Mouse (Mus musculus) layer of hippocampus, adult 2 months (tissue): Measurements from ENCODE around the gene Map3k20. TPM values are rescaled to one million over a fixed set of nuclear protein-coding genes. Genes with fewer than 3 reads are reported as not detected.
A peak's percentile ranks its signal among the peaks of the same experiment; 100 is the strongest.

Source experiments
- DNase-seq, 2 experiments: peaks; one replicate each; pipeline ENCODE4 v3.0.0; 2022; ENCODE audit warnings: low spot score in 2 of 2
- H3K27ac ChIP-seq: fragments of 200-600 bp; 2 replicates; pipeline ENCODE4 v1.8.1; 2022
- H3K4me3 ChIP-seq: fragments of 200-600 bp; 2 replicates; pipeline ENCODE4 v1.8.1; 2022; ENCODE audit warnings: mild to moderate bottlenecking
- CTCF ChIP-seq: fragments of 200-600 bp; conservative IDR thresholded peaks from 2 replicates; pipeline ENCODE4 v1.8.1; 2022; ENCODE audit warnings: antibody characterized with exemption, mild to moderate bottlenecking, moderate library complexity
- total RNA-seq, 2 experiments: library from RNA; stranded (reverse); gene quantifications; 2 replicates each; pipeline ENCODE4 v1.2.3; 2021

Gene Map3k20
- total RNA-seq, 2 experiments from 2014 or later: 9.0 to 13.9 TPM

DNA sequence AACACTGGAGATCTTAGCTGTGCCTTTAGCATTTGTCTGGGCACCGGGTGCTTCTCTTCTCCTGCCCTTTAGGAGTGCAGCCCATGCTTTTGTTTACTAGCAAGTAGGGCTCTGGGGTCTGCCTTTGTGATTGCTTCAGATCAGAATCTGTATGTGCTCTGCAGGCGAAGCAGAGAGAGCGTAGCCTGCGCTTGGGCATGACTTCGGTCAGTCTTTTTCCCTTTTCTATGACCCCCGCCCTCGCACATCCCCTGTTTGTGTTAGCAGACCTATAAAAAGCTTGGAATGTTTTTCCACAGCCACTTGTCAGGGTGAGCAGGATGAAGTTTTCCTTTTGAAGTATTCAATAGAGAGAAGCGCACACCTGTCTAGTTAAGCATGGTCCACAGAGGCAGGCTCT is 26.0 kb downstream of the Map3k20 start:
- Histone ChIP-seq H3K27ac (no peak overlapping the region), H3K4me3 (no peak overlapping the region)
- no peak for DNase-seq
- no peak for TF ChIP-seq CTCF

DNA sequence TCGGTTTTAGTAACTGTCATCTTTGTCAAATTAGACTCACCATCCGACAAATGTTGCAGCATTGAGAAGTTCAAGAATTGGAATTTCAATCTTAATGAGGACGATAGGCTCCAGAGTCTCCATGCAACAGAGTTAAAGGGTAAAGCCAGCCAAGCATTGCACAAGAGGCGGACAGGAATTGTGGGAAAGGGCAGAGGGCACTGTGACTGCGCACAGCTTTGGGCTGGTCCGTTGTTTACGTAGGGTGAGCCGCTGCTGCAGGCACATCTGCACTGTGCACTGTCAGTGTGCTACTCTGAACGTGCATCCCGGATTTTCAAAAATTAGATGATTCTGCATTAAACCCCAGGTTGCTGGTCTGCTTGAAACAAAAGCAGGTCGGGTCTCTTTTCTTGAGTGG is 27.9 kb downstream of the Map3k20 start:
- no peak overlapping the region for H3K27ac ChIP-seq
- DNase-seq: no peak
- TF ChIP-seq CTCF: no peak
- H3K4me3 ChIP-seq: no peak overlapping the region

DNA sequence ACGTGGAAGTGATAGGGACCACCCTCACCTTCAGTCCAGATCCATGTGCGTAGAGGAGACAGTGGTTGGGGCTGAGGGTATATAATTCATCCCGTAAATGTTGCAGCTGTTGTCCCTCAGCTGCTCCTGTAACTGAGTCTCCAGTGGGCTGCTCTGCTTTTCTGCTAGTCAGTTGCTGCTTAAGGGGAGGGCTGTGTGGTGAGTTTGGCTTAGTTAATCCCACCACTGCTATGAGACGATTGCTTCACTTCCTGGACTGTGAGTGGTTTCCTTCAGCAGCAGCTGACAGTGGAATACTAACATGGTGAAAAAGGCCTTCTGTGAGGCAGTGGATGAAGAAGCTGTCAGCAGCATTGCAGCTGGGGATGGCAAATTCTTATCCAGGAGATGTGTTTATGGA is 33.0 kb downstream of the Map3k20 start:
- DNase-seq: no peak
- Histone ChIP-seq H3K4me3 (no peak overlapping the region), H3K27ac (no peak overlapping the region)
- TF ChIP-seq CTCF: no peak

DNA sequence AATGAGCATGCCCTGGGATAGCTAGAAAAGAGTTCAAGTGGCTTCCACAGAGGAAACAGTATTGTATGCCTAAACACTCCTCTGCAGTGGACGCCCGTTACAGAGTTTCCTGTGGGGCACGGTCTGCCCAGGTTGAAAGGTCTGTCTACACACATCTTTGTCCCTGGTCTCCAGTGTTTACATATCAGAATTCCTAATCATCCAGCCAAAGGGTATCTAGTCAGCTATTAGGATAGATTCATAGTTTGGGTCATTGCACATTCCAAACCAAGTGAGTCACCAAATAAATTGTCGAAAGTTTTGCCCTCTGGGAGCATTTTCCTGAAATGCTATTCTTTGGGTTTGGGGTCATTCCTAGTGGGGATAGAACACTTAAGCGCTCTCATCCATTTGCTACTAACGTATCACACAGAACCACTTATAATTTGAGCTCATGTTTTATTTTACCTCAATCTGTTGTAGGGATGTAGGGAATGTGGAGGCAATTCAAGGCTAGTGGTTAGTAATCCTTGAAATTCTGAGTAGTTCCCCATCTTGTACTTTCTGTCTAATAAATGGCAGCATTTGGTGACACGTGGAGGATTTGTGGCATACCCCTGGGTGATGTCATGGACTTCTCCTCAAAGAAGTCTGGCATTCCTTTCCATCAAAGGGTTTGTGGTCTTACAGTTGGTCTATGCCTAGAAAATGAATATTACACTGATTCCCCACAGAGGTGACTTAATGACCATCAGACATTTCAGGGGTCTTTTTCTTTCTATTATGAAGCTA is 33.8 kb downstream of the Map3k20 start:
- no peak overlapping the region for H3K27ac ChIP-seq
- H3K4me3 ChIP-seq: no peak overlapping the region
- no peak for TF ChIP-seq CTCF
- DNase-seq: no peak

DNA sequence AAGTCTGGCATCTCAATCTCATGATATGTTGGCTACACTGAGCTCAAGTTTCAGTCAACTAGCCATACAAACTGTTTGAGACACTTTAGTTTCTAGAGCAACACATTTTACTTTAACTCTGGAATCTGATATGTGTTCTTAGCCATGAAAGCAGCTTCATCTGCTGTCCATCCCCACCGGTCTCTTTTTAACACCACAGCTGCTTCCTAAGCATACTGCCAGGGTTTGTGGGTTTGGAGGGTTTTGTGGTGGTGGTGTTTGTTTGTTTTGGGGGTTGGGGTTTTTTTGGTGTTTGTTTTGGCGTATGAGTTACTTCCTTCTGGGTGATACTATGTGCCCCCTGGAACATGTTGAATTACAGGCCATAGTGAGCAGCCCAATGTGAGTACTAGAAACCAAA is 35.2 kb downstream of the Map3k20 start:
- no peak overlapping the region for H3K27ac ChIP-seq
- no peak for DNase-seq
- H3K4me3 ChIP-seq: no peak overlapping the region
- no peak for TF ChIP-seq CTCF

DNA sequence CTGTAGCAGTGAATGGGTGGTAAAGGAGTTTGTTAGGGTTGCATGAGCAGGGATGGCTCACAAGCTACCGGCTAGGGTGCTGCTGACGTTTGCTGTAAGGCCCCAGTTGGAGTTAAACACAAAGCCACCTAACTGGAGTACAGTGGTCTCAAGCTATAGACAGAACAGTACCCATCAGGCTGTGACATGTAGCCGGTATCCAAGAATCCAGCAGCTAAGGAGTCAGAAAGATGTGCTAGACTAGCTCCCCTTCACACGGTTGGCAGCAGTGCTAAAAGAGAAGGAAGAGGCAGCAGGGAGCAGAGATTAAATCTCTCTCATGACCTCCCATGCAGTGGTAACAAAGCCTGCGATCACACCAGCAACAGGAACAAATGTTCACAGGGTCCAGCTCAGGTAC is 36.2 kb downstream of the Map3k20 start:
- no peak for DNase-seq
- Histone ChIP-seq H3K27ac (no peak overlapping the region), H3K4me3 (no peak overlapping the region)
- TF ChIP-seq CTCF: no peak

DNA sequence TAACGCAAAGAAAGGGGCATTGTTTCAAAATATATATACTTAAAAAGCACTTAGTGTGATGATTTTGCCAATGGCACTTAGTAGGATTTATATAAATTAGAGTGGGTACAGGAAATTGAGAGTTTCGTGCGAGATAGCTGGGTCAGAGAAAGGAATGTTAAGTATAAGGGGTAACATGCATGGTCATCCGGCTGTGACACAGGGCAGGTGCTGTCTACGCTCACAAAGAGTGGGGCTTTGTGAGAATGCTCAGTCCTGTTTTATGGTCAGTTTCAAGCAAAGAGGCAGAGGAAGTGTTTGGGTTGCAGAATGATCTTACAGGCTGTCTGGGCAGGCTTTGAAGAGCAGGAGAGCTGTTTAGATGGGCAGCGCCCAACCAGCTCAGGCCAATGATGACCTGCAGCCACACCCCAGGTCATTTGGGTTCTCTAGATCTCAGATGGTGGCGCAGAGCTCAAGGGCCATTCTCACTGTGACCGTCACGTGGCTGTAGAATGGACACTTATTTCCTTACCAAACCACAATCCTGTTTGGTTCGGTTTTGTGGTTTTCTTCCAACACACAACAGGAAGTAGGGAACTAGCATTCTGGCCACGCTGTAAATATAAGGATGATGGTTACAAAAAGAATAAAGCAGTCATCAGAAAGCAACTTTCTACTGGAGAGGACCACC is 37.4 kb downstream of the Map3k20 start:
- no peak for DNase-seq
- Histone ChIP-seq H3K4me3 (no peak overlapping the region), H3K27ac (no peak overlapping the region)
- TF ChIP-seq CTCF: no peak

DNA sequence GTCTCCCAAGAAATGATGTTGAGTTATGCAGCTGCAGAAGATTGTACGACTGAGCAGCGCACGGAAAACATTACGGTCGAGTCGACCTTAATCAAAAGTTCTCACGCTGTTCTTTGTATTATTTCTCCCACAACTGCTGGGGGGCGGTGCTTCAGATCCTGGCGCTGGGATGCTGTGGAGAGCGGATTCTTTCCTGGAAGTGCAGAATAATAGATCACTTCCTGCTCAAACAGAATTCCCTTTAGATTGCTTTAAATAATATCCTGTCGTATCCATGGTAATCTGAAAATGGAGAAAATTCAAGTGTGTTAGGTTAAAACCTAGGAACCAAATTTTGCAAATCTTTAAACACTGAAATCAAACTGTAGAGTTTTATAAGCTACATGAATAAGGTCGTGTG is 39.0 kb downstream of the Map3k20 start:
- TF ChIP-seq CTCF: no peak
- Histone ChIP-seq H3K4me3 (peak overlapping the region; percentile 2; the same call in 1 of the 2 replicates), H3K27ac (no peak overlapping the region)
- DNase-seq: no peak

DNA sequence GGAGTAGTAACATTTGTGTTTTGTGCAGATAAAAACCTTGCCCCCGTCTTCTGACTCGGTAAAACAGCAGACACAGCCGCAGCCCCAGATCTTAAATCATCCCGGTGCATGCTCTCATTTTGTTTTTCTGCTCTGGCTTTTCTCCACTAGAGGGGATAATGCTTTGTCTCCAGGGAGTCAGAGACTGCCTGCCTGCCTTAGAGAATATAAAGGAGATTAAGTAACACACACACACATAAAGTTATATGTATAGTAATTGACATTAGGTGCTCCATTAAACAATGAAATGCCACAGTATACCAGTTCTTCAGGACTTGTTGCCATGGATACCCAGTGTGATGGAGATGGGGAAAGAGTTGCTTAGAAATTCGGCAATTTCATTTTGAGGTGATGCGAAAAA is 41.1 kb downstream of the Map3k20 start:
- peak overlapping the region; percentile 38; the same call in 1 of the 2 replicates for H3K4me3 ChIP-seq
- H3K27ac ChIP-seq: peak overlapping the region; percentile 36
- peak; percentile 5 to 24 for DNase-seq
- peak; percentile 69 for TF ChIP-seq CTCF

DNA sequence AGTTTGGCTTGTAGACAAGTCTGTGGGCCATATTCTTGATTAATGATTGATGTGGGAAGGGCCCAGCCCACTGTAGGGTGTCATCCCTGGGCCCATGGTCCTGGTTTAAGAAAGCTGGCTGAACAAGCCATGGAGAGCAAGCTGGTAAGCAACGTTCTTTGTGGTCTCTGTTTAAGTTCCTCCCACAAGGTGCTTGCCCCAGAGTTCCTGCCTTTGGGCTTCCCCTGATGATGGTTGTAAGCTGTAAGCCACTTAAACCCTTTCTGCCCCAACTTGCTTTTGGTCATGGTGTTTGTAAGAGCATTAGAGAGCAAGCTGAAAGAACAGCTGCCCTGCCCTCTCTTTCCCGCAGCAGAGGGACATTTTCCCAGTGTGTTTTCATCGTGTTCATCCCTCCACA is 43.0 kb downstream of the Map3k20 start:
- no peak for DNase-seq
- Histone ChIP-seq H3K27ac (no peak overlapping the region), H3K4me3 (no peak overlapping the region)
- no peak for TF ChIP-seq CTCF

DNA sequence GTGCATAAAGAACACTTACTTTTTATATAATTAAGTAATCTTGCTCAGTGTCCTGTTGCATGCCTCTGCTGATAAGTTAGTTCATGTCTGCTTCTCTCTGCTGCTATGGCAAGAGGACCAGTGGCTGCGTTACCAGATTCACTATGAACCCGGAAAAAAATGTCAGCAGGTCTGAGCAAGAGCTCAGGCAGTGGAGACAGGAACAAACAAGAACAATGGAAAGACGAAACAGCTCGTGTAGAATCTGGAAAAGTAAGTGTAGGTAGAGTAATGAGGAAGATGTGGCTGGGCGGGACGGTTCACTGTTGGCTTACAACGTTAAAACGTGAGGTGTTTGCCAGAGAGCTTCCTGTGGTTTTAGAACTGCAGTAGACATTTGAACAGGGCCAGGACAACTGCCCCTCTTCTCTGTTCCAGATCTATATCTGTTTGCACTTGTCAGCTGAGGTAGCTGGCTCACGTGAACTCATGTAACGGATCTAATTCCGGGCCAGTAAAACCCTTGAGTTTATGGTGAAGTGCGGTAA is 45.6 kb downstream of the Map3k20 start:
- Histone ChIP-seq H3K4me3 (no peak overlapping the region), H3K27ac (no peak overlapping the region)
- TF ChIP-seq CTCF: no peak
- no peak for DNase-seq

DNA sequence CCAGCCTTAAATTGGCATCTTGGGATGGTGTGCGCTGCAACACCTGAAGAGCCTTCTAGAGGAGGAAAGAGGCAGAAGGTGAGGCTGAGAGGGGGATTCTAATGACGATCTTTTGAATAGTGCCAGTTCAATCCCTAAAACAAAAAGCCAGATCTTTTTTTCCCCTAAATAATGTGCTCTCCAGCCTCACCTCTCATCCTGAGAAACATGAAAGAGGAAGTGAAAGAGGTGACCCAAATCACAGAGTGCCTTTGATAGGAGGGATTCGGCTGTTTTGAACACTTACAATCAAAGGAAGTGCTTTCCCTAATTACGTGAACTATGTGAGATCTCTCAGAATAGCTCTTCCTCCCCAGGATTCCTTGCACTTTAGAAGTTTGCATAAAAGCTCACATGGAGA is 46.6 kb downstream of the Map3k20 start:
- no peak for TF ChIP-seq CTCF
- no peak overlapping the region for H3K27ac ChIP-seq
- no peak overlapping the region for H3K4me3 ChIP-seq
- DNase-seq: no peak

DNA sequence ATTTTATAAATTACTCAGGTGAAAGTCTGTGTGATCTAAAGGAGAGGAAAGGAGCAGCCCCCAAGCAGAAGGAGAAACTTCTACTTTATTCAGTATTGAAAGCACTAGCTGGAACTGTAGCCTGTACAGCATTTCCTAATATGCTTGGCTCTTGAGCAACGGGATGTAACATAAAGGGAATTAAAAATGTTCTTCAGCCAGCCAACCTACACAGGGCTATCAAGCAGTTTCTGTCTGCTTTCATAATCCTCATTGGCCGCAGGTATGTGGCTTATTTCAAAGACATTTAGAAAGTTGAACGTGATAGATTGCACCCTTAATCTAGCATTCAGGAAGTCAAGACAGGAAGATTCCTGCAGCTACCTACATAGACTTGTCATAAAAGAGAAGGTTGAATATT is 47.8 kb downstream of the Map3k20 start:
- no peak overlapping the region for H3K27ac ChIP-seq
- H3K4me3 ChIP-seq: no peak overlapping the region
- TF ChIP-seq CTCF: no peak
- DNase-seq: no peak

DNA sequence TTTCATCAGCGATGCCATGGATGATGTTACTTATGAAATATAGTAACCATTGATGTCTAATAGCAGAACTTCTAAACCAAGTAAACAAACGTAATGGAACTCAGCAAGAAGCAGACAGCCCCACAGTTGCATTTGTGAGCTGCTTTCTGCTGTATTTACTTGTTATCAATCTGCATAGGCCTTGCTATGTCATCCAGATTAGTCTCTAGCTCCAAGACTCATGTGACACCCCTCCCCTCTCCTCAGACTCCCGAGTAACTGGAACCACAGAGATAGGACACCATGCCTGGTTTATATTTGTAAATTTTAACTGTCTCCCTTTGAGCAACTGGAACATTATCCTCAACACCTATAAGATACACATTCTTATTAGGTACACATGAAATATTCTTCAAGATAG is 51.4 kb downstream of the Map3k20 start:
- Histone ChIP-seq H3K4me3 (no peak overlapping the region), H3K27ac (no peak overlapping the region)
- no peak for DNase-seq
- no peak for TF ChIP-seq CTCF
